Mouse (Mus musculus) limb, embryonic 15.5 days (tissue): ENCODE measurements at regions not wholly inside any gene's neighbourhood (a gene's known extent, or its start where the extent isn't known, plus 50 kb on each side); places are given as distances from the start of the nearest gene placed in this dataset.

Experiments used
- ATAC-seq: fragments of 200-750 bp; cut with Nextera tagmentation; 2 replicates; pipeline ENCODE4 v1.8.0; 2017; ENCODE audit warnings: low read depth, moderate TSS enrichment; ENCODE audit not compliant: insufficient number of reproducible peaks, low FRiP score, low TSS enrichment
- H3K27ac ChIP-seq: fragments of 300-500 bp; sonication (generic); 2 replicates; pipeline ENCODE4 v1.5.1; 2015; ENCODE audit warnings: moderate library complexity, mild to moderate bottlenecking, inconsistent platforms
- H3K27me3 ChIP-seq: fragments of 300-500 bp; sonication (generic); 2 replicates; pipeline ENCODE4 v1.6.1; 2015; ENCODE audit warnings: inconsistent platforms
- H3K36me3 ChIP-seq: fragments of 300-500 bp; sonication (generic); 2 replicates; pipeline ENCODE4 v1.6.1; 2015; ENCODE audit warnings: inconsistent platforms
- H3K4me1 ChIP-seq: fragments of 300-500 bp; sonication (generic); 2 replicates; pipeline ENCODE4 v1.6.1; 2015; ENCODE audit warnings: inconsistent platforms
- H3K4me2 ChIP-seq: fragments of 300-500 bp; sonication (generic); 2 replicates; pipeline ENCODE4 v1.6.1; 2015; ENCODE audit warnings: mild to moderate bottlenecking, inconsistent platforms
- H3K4me3 ChIP-seq: fragments of 300-500 bp; sonication (generic); 2 replicates; pipeline ENCODE4 v1.5.1; 2015; ENCODE audit warnings: mild to moderate bottlenecking, inconsistent platforms
- H3K9ac ChIP-seq: fragments of 300-500 bp; sonication (generic); 2 replicates; pipeline ENCODE4 v1.6.1; 2015; ENCODE audit warnings: inconsistent platforms
- H3K9me3 ChIP-seq: fragments of 300-500 bp; sonication (generic); 2 replicates; pipeline ENCODE4 v1.6.1; 2016; ENCODE audit warnings: inconsistent platforms
- WGBS: fragments of 180-500 bp; shearing (Covaris S2); methylation state at CpG from one replicate; pipeline ENCODE4 v1.1.7; 2015; 5-methylcytosine and 5-hydroxymethylcytosine counted together

- H3K4me3 ChIP-seq: no peak overlapping the region
- no peaks in the 10 kb centered on the region for H3K36me3 ChIP-seq
- no peak overlapping the region for H3K27ac ChIP-seq
- no peak overlapping the region for H3K4me2 ChIP-seq
- no peaks in the 10 kb centered on the region for H3K4me1 ChIP-seq
- no peaks in the 10 kb centered on the region for H3K27me3 ChIP-seq
- ATAC-seq: no peak
- 20% methylated on average over 9 of the region's 9 CpGs for WGBS
- H3K9me3 ChIP-seq: no peaks in the 10 kb centered on the region
- no peak overlapping the region for H3K9ac ChIP-seq
These were observed 266.0 kb upstream of the Map3k7 start for GRCm38 (mm10) chr4:31697769-31698505.

- Histone ChIP-seq H3K27ac (no peak overlapping the region), H3K4me3 (no peak overlapping the region), H3K27me3 (no peaks in the 10 kb centered on the region), H3K36me3 (no peaks in the 10 kb centered on the region), H3K4me1 (no peaks in the 10 kb centered on the region), H3K4me2 (no peak overlapping the region), H3K9ac (no peak overlapping the region), H3K9me3 (no peaks in the 10 kb centered on the region)
- 21% methylated on average over 4 of the region's 4 CpGs for WGBS
- no peak for ATAC-seq
These were observed 265.5 kb upstream of the Map3k7 start for GRCm38 (mm10) chr4:31698506-31698782.

GRCm38 (mm10) chr4:31699296-31699695, 264.6 kb upstream of the Map3k7 start:
- Histone ChIP-seq H3K4me3 (no peak overlapping the region), H3K27me3 (no peaks in the 10 kb centered on the region), H3K4me2 (no peak overlapping the region), H3K27ac (no peak overlapping the region), H3K9me3 (no peaks in the 10 kb centered on the region), H3K4me1 (no peaks in the 10 kb centered on the region), H3K36me3 (no peaks in the 10 kb centered on the region), H3K9ac (no peak overlapping the region)
- 70% methylated on average over 5 of the region's 5 CpGs for WGBS
- ATAC-seq: no peak

- H3K36me3 ChIP-seq: no peaks in the 10 kb centered on the region
- H3K9me3 ChIP-seq: no peaks in the 10 kb centered on the region
- H3K27ac ChIP-seq: no peak overlapping the region
- H3K4me1 ChIP-seq: no peaks in the 10 kb centered on the region
- H3K27me3 ChIP-seq: no peaks in the 10 kb centered on the region
- ATAC-seq: no peak
- no peak overlapping the region for H3K4me3 ChIP-seq
- no peak overlapping the region for H3K9ac ChIP-seq
- no peak overlapping the region for H3K4me2 ChIP-seq
- 65% methylated on average over 2 of the region's 2 CpGs for WGBS
These were observed 249.7 kb upstream of the Map3k7 start for GRCm38 (mm10) chr4:31714054-31714651.

- Histone ChIP-seq H3K4me1 (no peaks in the 10 kb centered on the region), H3K27me3 (no peaks in the 10 kb centered on the region), H3K4me3 (no peak overlapping the region), H3K9ac (no peak overlapping the region), H3K36me3 (no peaks in the 10 kb centered on the region), H3K27ac (no peak overlapping the region), H3K4me2 (no peak overlapping the region), H3K9me3 (no peaks in the 10 kb centered on the region)
- 67% methylated on average over 7 of the region's 7 CpGs for whole genome bisulfite sequencing
- ATAC-seq: no peak
These were observed 240.4 kb upstream of the Map3k7 start for GRCm38 (mm10) chr4:31723501-31723900.

- WGBS: 24% methylated on average over 2 of the region's 2 CpGs
- H3K4me1 ChIP-seq: no peaks in the 10 kb centered on the region
- H3K4me3 ChIP-seq: no peak overlapping the region
- no peak overlapping the region for H3K4me2 ChIP-seq
- H3K27ac ChIP-seq: no peak overlapping the region
- no peak overlapping the region for H3K9ac ChIP-seq
- no peaks in the 10 kb centered on the region for H3K36me3 ChIP-seq
- no peaks in the 10 kb centered on the region for H3K9me3 ChIP-seq
- no peak for ATAC-seq
- H3K27me3 ChIP-seq: no peaks in the 10 kb centered on the region
These were observed 239.5 kb upstream of the Map3k7 start for GRCm38 (mm10) chr4:31724400-31724799.

- Histone ChIP-seq H3K9ac (no peak overlapping the region), H3K36me3 (no peaks in the 10 kb centered on the region), H3K4me2 (no peak overlapping the region), H3K27me3 (no peaks in the 10 kb centered on the region), H3K27ac (no peak overlapping the region), H3K9me3 (no peaks in the 10 kb centered on the region), H3K4me1 (no peaks in the 10 kb centered on the region), H3K4me3 (no peak overlapping the region)
- 83% methylated on average over 9 of the region's 9 CpGs for WGBS
- no peak for ATAC-seq
These were observed 236.3 kb upstream of the Map3k7 start for GRCm38 (mm10) chr4:31727498-31728148.

- no peak overlapping the region for H3K4me2 ChIP-seq
- H3K36me3 ChIP-seq: no peaks in the 10 kb centered on the region
- H3K9me3 ChIP-seq: no peaks in the 10 kb centered on the region
- no peak for ATAC-seq
- WGBS: 94% methylated on average over 3 of the region's 3 CpGs
- no peaks in the 10 kb centered on the region for H3K4me1 ChIP-seq
- H3K4me3 ChIP-seq: no peak overlapping the region
- H3K27ac ChIP-seq: no peak overlapping the region
- no peak overlapping the region for H3K9ac ChIP-seq
- H3K27me3 ChIP-seq: no peaks in the 10 kb centered on the region
These were observed 235.8 kb upstream of the Map3k7 start for GRCm38 (mm10) chr4:31728149-31728516.

- 74% methylated on average over 3 of the region's 3 CpGs for WGBS
- no peak overlapping the region for H3K27ac ChIP-seq
- no peaks in the 10 kb centered on the region for H3K4me1 ChIP-seq
- H3K9ac ChIP-seq: no peak overlapping the region
- no peaks in the 10 kb centered on the region for H3K9me3 ChIP-seq
- H3K4me3 ChIP-seq: no peak overlapping the region
- no peaks in the 10 kb centered on the region for H3K36me3 ChIP-seq
- no peak overlapping the region for H3K4me2 ChIP-seq
- no peaks in the 10 kb centered on the region for H3K27me3 ChIP-seq
- ATAC-seq: no peak
These were observed 220.1 kb upstream of the Map3k7 start for GRCm38 (mm10) chr4:31743776-31744175.

- no peaks in the 10 kb centered on the region for H3K9me3 ChIP-seq
- H3K27ac ChIP-seq: no peak overlapping the region
- no peak overlapping the region for H3K4me2 ChIP-seq
- H3K4me1 ChIP-seq: no peaks in the 10 kb centered on the region
- no peaks in the 10 kb centered on the region for H3K36me3 ChIP-seq
- 49% methylated on average over 4 of the region's 4 CpGs for WGBS
- H3K9ac ChIP-seq: no peak overlapping the region
- H3K27me3 ChIP-seq: no peaks in the 10 kb centered on the region
- no peak overlapping the region for H3K4me3 ChIP-seq
- ATAC-seq: no peak
These were observed 219.5 kb upstream of the Map3k7 start for GRCm38 (mm10) chr4:31744431-31744830.

- H3K4me3 ChIP-seq: no peak overlapping the region
- no peaks in the 10 kb centered on the region for H3K9me3 ChIP-seq
- H3K27me3 ChIP-seq: no peaks in the 10 kb centered on the region
- no peaks in the 10 kb centered on the region for H3K4me1 ChIP-seq
- no peak overlapping the region for H3K9ac ChIP-seq
- no peaks in the 10 kb centered on the region for H3K36me3 ChIP-seq
- 87% methylated on average over 5 of the region's 5 CpGs for WGBS
- no peak overlapping the region for H3K27ac ChIP-seq
- no peak for ATAC-seq
- H3K4me2 ChIP-seq: no peak overlapping the region
These were observed 210.1 kb upstream of the Map3k7 start for GRCm38 (mm10) chr4:31753677-31754312.

- no peak overlapping the region for H3K4me2 ChIP-seq
- H3K36me3 ChIP-seq: no peaks in the 10 kb centered on the region
- H3K27ac ChIP-seq: no peak overlapping the region
- no peaks in the 10 kb centered on the region for H3K27me3 ChIP-seq
- H3K4me1 ChIP-seq: no peaks in the 10 kb centered on the region
- 53% methylated on average over 1 of the region's 1 CpGs for WGBS
- H3K4me3 ChIP-seq: no peak overlapping the region
- no peak overlapping the region for H3K9ac ChIP-seq
- H3K9me3 ChIP-seq: no peaks in the 10 kb centered on the region
- no peak for ATAC-seq
These were observed 206.8 kb upstream of the Map3k7 start for GRCm38 (mm10) chr4:31757126-31757525.
